Mouse (Mus musculus): ENCODE results near the gene Tarsl2.

Gene Tarsl2

DNA sequence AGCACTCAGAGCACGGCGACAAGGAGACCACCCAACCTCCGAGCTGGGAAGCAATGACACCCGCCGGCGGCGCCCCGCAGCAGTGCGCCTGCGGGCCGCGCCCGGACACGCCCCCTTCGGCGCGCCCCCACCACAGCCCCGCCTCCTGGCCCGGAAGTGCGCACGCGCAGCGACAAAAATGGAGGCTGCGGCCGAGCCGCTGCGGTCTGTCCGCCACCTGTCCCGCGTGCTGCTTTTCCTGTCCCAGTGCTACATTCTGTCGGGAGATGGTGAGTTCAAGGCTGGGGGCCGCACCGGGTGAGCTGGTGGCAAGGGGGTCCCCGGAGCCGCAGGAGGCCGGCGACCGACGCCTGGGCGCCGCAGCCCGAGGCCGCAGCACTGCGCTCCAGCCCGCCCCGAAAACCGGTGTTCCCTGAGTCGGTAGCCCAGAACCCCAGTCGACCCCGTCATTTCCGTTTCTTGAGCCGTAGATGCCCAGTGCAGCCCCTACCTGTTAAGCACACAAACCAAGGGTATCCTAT lies 48.7 kb downstream of the Tarsl2 start:
- ChIA-PET CTCF (interaction anchor here in 2 of 4 experiments (0.9 to 1.0 kb wide), 3 partner anchors 12 to 49 kb away, joined by 3 to 4 read pairs (median 3); partner anchors contain the start of gene Tarsl2 (in 1 of the 2)), POLR2A (interaction anchor here in 3 of 4 experiments (0.6 to 1.7 kb wide), 11 partner anchors 8 to 476 kb away, joined by 3 to 8 read pairs (median 3); partner anchors contain the start of gene Tarsl2 (in 3 of the 3))

DNA sequence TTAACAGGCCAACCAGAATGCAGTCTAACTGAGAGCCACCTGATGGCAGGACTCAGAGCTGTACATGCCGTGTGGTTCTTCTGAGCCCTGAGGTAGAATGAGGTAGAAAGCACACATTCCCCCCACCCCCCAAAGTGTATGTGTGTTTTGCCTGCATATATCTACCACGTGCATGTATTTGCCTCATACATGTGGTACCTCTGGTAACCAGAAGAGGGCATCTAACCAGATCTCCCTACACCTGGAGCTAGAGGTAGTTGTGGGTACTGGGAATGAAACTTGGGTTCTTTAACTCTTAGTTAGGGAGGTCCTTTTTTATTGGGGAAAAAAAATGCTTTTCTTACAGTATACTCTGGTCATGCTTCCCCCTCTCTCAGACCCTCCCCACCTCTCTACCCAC lies 51.8 kb downstream of the Tarsl2 start:
- ChIA-PET CTCF (interaction anchor here (0.6 to 1.7 kb wide), 25 partner anchors 8 to 1750 kb away, joined by 3 to 24 read pairs (median 4); partner anchors contain the start of gene Tarsl2 (in 1 of the 4)), POLR2A (interaction anchor here in 3 of 4 experiments (0.6 to 3.0 kb wide), 14 partner anchors 8 to 856 kb away, joined by 3 to 12 read pairs (median 5); partner anchors contain the start of genes Selenos (in 1 of the 3) and Tarsl2 (in 1 of the 3))

DNA sequence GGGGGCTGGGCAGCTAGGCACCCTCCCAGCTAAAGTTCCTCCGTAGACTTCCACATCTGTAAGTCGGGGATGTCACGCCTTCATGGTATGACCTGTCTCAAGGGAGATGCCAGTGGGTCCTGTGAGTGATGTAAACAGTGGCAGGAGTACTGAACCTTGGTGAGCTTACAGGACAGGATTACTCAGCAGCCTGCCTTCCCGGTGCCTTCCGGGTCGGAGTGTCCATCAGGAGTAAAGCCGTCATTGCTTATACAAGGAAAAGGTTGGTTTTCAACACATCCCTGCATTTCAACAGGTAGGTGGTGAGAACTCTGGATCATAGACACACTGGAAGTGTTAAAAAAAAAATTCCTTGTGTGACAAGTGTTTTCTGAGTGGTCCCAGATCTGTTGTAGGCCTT lies 57.4 kb downstream of the Tarsl2 start:
- ChIA-PET POLR2A (interaction anchor here in 2 of 4 experiments (0.6 to 1.8 kb wide), 3 partner anchors 9 to 377 kb away, joined by 3 to 4 read pairs (median 4); partner anchors contain the start of gene Selenos (in 1 of the 2)), CTCF (interaction anchor here in 1 of 4 experiments (0.6 kb wide), 1 partner anchor 528 kb away, joined by 3 read pairs; no protein-coding TSS in a partner anchor)

DNA sequence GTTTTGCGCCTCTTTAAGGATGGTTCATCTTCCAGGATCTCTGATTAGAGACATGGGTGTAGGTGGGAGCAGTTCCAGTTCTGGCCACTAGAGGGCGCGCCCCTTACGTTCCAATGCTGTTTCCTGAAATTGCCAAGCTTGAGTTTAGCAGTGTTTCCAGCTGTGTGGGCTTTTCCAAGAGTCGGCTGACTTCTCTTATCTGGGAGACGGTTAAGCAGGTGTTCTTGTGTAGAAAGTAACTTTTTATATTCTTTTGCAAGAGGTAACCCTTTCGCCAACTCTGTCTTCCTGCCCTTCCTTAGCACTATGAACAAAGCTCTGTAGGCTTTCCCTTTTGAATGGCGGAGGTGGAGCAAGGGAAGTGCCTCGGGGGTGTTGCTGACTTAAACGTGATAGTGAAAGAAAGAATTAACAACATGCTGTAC lies 60.1 kb downstream of the Tarsl2 start:
- ChIA-PET CTCF (interaction anchor here (0.6 to 1.9 kb wide), 68 partner anchors 8 to 957 kb away, joined by 3 to 24 read pairs (median 3); partner anchors contain the start of genes Nsmce3 (in 1 of the 4), Pcsk6 (in 1 of the 4), Selenos (in 1 of the 4) and Tarsl2 (in 1 of the 4)), POLR2A (interaction anchor here in 3 of 4 experiments (0.6 to 1.8 kb wide), 10 partner anchors 8 to 388 kb away, joined by 3 to 8 read pairs (median 3); partner anchors contain the start of gene Selenos (in 1 of the 3))

DNA sequence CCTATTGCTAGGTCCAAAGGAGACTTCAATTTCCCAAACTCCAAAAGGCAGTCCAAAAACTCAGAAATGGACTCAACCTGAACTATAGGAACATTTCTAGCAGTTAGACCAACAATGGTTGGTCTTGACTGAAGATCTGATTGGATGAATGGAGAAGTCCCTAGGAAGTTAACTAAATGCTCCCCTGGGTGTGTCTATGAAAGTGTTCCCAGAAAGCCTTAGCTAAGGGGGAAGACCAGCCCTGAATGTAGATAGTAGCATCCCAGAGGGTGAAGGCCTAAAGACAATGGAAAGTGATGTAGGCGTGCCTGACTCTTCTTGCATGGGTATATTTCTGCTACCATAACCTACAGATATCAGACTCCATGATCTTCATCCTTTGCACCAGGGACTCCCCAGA lies 63.8 kb downstream of the Tarsl2 start:
- ChIA-PET POLR2A (interaction anchor here in 1 of 4 experiments (1.2 to 1.5 kb wide), 3 partner anchors 9 to 371 kb away, joined by 3 to 4 read pairs (median 3); partner anchors contain the start of gene Selenos), CTCF (no interaction called here)

GRCm38 (mm10) chr7:65710301-65710700 lies 65.6 kb downstream of the Tarsl2 start:
- ChIA-PET CTCF (interaction anchor here in 1 of 4 experiments (0.8 kb wide), 1 partner anchor 153 kb away, joined by 3 read pairs; no protein-coding TSS in a partner anchor), POLR2A (interaction anchor here in 3 of 4 experiments (0.7 to 1.6 kb wide), 3 partner anchors 16 to 369 kb away, joined by 3 to 5 read pairs (median 3); partner anchors contain the start of gene Selenos (in 1 of the 3))

DNA sequence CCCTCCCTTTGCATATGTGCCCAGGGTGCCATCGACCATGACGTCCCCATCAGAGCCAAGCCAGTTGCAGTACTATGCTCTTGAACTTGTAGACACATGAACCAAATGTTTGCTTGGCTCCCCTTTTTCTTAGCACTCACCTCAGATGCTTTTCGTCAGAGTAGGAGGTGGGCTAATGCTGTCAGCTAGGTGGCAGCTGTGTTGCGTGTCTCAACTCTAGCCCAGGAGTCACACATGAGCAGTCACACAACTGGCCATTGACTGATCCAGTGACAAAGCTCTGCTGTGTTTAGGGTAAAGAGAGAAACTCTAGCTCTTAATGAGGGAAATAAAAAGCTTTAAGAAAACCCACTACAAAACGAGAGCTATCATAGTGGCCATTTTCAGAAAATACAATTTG lies 69.1 kb downstream of the Tarsl2 start:
- CTCF ChIA-PET = interaction anchor here in 3 of 4 experiments (0.5 to 1.5 kb wide), 4 partner anchors 9 to 395 kb away, joined by 3 to 6 read pairs (median 4); partner anchors contain the start of gene Chsy1 (in 1 of the 3)

DNA sequence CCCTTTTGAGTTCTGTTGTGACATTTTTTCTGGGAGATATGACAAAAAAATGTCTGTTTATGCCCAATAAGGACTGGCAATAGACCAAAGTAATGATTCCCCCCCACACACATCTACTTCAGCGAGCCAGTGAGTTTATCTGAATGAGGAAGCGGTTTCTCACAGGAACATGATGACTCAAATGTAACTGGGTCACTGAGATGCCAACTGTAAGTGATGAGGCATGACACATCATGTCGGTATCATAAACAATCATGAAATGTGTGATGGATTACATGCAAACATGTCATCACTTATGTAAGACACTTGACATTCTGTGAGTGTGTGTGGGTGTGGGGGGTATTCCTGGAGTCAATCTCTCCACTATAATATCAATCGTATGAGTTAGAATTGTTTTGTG lies 69.6 kb downstream of the Tarsl2 start:
- POLR2A ChIA-PET = interaction anchor here in 2 of 4 experiments (0.7 to 1.8 kb wide), 2 partner anchors 10 to 65 kb away, joined by 3 to 4 read pairs; no protein-coding TSS in a partner anchor
- CTCF ChIA-PET = interaction anchor here in 3 of 4 experiments (0.6 to 1.5 kb wide), 3 partner anchors 9 to 26 kb away, joined by 3 to 6 read pairs (median 4); no protein-coding TSS in a partner anchor

More for the DNA sequence above, 69.1 kb downstream of the Tarsl2 start:
- POLR2A ChIA-PET = interaction anchor here in 3 of 4 experiments (0.6 to 1.8 kb wide), 6 partner anchors 9 to 366 kb away, joined by 3 to 6 read pairs (median 4); partner anchors contain the start of gene Selenos (in 1 of the 3)

DNA sequence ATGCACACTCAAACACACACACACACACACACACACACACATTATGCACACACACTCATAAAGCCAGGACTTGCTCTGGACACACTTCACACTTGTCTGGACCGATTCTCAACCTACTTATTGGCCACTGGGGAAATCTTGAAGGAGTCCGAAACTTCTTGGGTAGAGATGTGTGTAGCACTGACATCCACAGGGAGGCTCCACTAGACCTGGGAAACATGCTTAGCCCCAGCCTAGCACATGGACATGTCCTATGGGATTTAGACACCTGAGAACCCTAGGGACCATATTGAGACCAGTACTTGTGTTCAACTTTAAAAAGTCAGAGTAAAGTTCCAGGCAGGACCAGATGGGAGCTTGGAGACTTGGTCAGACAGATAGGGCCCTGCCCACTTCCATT lies 89.3 kb downstream of the Tarsl2 start:
- ChIA-PET CTCF (interaction anchor here in 1 of 4 experiments (1.2 kb wide), 1 partner anchor 29 kb away, joined by 3 read pairs; no protein-coding TSS in a partner anchor), POLR2A (interaction anchor here in 1 of 4 experiments (0.7 kb wide), 1 partner anchor 365 kb away, joined by 5 read pairs; no protein-coding TSS in a partner anchor)

DNA sequence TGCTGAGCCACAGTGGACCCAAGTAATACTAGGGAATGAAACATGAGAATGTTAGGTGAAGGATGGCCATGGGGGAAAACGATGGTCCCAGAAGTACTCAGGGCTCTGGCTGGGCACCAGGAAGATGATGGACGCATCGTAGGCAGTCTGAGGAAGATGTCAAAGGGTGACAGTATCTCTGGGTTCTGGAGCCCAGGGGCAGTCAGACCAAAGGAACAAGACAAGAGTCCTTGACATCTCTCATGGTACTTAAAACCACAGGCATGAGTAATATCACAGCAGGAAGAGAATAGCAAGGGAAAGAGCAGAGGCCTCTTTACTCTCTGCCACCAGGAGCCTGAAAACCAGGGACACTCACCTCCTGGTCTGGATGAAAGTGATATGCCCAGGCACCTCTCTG lies 90.6 kb downstream of the Tarsl2 start:
- CTCF ChIA-PET = interaction anchor here in 1 of 4 experiments (1.2 kb wide), 1 partner anchor 30 kb away, joined by 3 read pairs; no protein-coding TSS in a partner anchor
- POLR2A ChIA-PET = no interaction called here

GRCm38 (mm10) chr7:65737286-65738040 lies 92.8 kb downstream of the Tarsl2 start:
- CTCF ChIA-PET = interaction anchor here in 3 of 4 experiments (0.6 to 1.3 kb wide), 3 partner anchors 33 to 1462 kb away, joined by 3 to 4 read pairs (median 3); no protein-coding TSS in a partner anchor
- POLR2A ChIA-PET = interaction anchor here in 2 of 4 experiments (1.0 to 1.3 kb wide), 2 partner anchors 8 to 44 kb away, joined by 3 to 5 read pairs; no protein-coding TSS in a partner anchor

Measured in embryonic stem cell, embryonic (primary cell).